Mouse (Mus musculus) spleen, adult 2 months (tissue): ENCODE results near the gene Sh2b3. TPM values are rescaled to one million over a fixed set of nuclear protein-coding genes. Genes with fewer than 3 reads are reported as not detected.

Source experiments
- DNase-seq, 2 experiments: peaks; one replicate each; pipeline versions ENCODE4 v3.0.0 to v3.0.0-alpha.2; 2012 to 2021; ENCODE audit warnings: low spot score in 2 of 2, low read depth in 1 of 2
- H3K27ac ChIP-seq: fragments of 200-500 bp; 2 replicates; pipeline ENCODE4 v1.5.1; 2012; ENCODE audit warnings: low read length, inconsistent platforms; ENCODE audit not compliant: insufficient read depth
- H3K27me3 ChIP-seq: fragments of 200-500 bp; 2 replicates; pipeline ENCODE4 v1.6.1; 2012; ENCODE audit warnings: mild to moderate bottlenecking, moderate library complexity, low read length, inconsistent platforms; ENCODE audit not compliant: control insufficient read depth, insufficient read depth
- H3K36me3 ChIP-seq: fragments of 200-500 bp; 2 replicates; pipeline ENCODE4 v1.6.1; 2012; ENCODE audit warnings: mild to moderate bottlenecking, low read length, inconsistent platforms; ENCODE audit not compliant: control insufficient read depth, insufficient read depth
- H3K4me1 ChIP-seq: fragments of 200-500 bp; 2 replicates; pipeline ENCODE4 v1.6.1; 2011; ENCODE audit warnings: inconsistent platforms; ENCODE audit not compliant: control insufficient read depth, insufficient read depth, insufficient read length
- H3K4me3 ChIP-seq: fragments of 200-500 bp; 2 replicates; pipeline ENCODE4 v1.5.1; 2011; ENCODE audit warnings: mild to moderate bottlenecking, inconsistent platforms; ENCODE audit not compliant: insufficient read depth, insufficient read length; ENCODE audit errors: extremely low read depth
- CTCF ChIP-seq: fragments of 200-500 bp; IDR thresholded peaks from 2 replicates; pipeline ENCODE4 v1.5.1; 2011; ENCODE audit warnings: mild to moderate bottlenecking, inconsistent platforms; ENCODE audit not compliant: insufficient read depth, insufficient read length, insufficient replicate concordance; ENCODE audit errors: extremely low read depth
- POLR2A ChIP-seq: fragments of 200-500 bp; IDR thresholded peaks from 2 replicates; pipeline ENCODE4 v1.6.1; 2011; ENCODE audit warnings: low read depth, low read length, inconsistent platforms
- WGBS: fragments of 180-500 bp; shearing (Covaris S2); methylation state at CpG from one replicate; pipeline ENCODE4 v1.1.7; 2018; 5-methylcytosine and 5-hydroxymethylcytosine counted together
- polyA plus RNA-seq: library from polyadenylated mRNA; depleted of rRNA; stranded (reverse); fragments of >200 nt; gene quantifications from 2 replicates; pipeline ENCODE4 v1.2.3, GENCODE M21; 2012

Gene Sh2b3
- polyA plus RNA-seq, 1 experiment: 118 TPM

GRCm38 (mm10) chr5:121812526-121813243, 24.8 kb downstream of the Sh2b3 start:
- TF ChIP-seq POLR2A (no peak), CTCF (no peak)
- Histone ChIP-seq H3K4me3 (no peak overlapping the region), H3K36me3 (peaks cover 24% of the 10 kb centered on the region), H3K4me1 (peaks cover 14% of the 10 kb centered on the region; the same call in 1 of the 2 replicates), H3K27ac (peak overlapping the region; percentile 42), H3K27me3 (no peaks in the 10 kb centered on the region)
- WGBS: 48% methylated on average over 7 of the region's 7 CpGs
- no peak for DNase-seq

- Histone ChIP-seq H3K4me1 (peaks cover 14% of the 10 kb centered on the region; the same call in 1 of the 2 replicates), H3K36me3 (peaks cover 14% of the 10 kb centered on the region), H3K27me3 (no peaks in the 10 kb centered on the region), H3K4me3 (no peak overlapping the region), H3K27ac (peak overlapping the region; percentile 42)
- TF ChIP-seq CTCF (no peak), POLR2A (no peak)
- 23% methylated on average over 5 of the region's 5 CpGs for WGBS
- no peak for DNase-seq
These were observed 25.9 kb downstream of the Sh2b3 start for GRCm38 (mm10) chr5:121811485-121811931.

GRCm38 (mm10) chr5:121810331-121811151, 26.9 kb downstream of the Sh2b3 start:
- WGBS: 92% methylated on average over 17 of the region's 17 CpGs
- Histone ChIP-seq H3K36me3 (peaks cover 8% of the 10 kb centered on the region), H3K27ac (no peak overlapping the region), H3K4me3 (no peak overlapping the region), H3K27me3 (no peaks in the 10 kb centered on the region), H3K4me1 (peaks cover 14% of the 10 kb centered on the region; the same call in 1 of the 2 replicates)
- TF ChIP-seq CTCF: no peak
- no peak for DNase-seq

- peaks cover 5% of the 10 kb centered on the region for H3K36me3 ChIP-seq
- H3K4me1 ChIP-seq: peaks cover 14% of the 10 kb centered on the region; the same call in 1 of the 2 replicates
- H3K4me3 ChIP-seq: no peak overlapping the region
- no peak for TF ChIP-seq POLR2A
- no peak for TF ChIP-seq CTCF
- WGBS: 73% methylated on average over 5 of the region's 5 CpGs
- DNase-seq: no peak
- H3K27me3 ChIP-seq: no peaks in the 10 kb centered on the region
- no peak overlapping the region for H3K27ac ChIP-seq
These were observed 27.7 kb downstream of the Sh2b3 start for GRCm38 (mm10) chr5:121809667-121810224.

GRCm38 (mm10) chr5:121808202-121808601, 29.2 kb downstream of the Sh2b3 start:
- Histone ChIP-seq H3K4me3 (no peak overlapping the region), H3K27me3 (no peaks in the 10 kb centered on the region), H3K36me3 (peaks cover 10% of the 10 kb centered on the region), H3K4me1 (peaks cover 14% of the 10 kb centered on the region; the same call in 1 of the 2 replicates), H3K27ac (no peak overlapping the region)
- TF ChIP-seq POLR2A: no peak
- no peak for TF ChIP-seq CTCF
- WGBS: 94% methylated on average over 2 of the region's 2 CpGs
- no peak for DNase-seq

- no peak for DNase-seq
- WGBS: 90% methylated on average over 3 of the region's 3 CpGs
- Histone ChIP-seq H3K36me3 (peaks cover 10% of the 10 kb centered on the region), H3K4me1 (peaks cover 11% of the 10 kb centered on the region; the same call in 1 of the 2 replicates), H3K4me3 (no peak overlapping the region), H3K27ac (no peak overlapping the region), H3K27me3 (no peaks in the 10 kb centered on the region)
- TF ChIP-seq CTCF (no peak), POLR2A (no peak)
These were observed 30.3 kb downstream of the Sh2b3 start for GRCm38 (mm10) chr5:121807186-121807585.

- DNase-seq: no peak
- Histone ChIP-seq H3K27me3 (no peaks in the 10 kb centered on the region), H3K4me1 (no peaks in the 10 kb centered on the region), H3K36me3 (peaks cover 20% of the 10 kb centered on the region), H3K27ac (no peak overlapping the region), H3K4me3 (no peak overlapping the region)
- TF ChIP-seq POLR2A: no peak
- TF ChIP-seq CTCF: no peak
- 96% methylated on average over 2 of the region's 2 CpGs for WGBS
These were observed 39.0 kb downstream of the Sh2b3 start for GRCm38 (mm10) chr5:121798447-121798846.
